Mouse (Mus musculus): ENCODE measurements around the gene BC024978. TPM values are rescaled to one million over a fixed set of nuclear protein-coding genes. Genes with fewer than 3 reads are reported as not detected.

BC024978 gene
- 8.2 and 10.3 TPM in 2 replicates for polyA plus RNA-seq (2012)

DNA sequence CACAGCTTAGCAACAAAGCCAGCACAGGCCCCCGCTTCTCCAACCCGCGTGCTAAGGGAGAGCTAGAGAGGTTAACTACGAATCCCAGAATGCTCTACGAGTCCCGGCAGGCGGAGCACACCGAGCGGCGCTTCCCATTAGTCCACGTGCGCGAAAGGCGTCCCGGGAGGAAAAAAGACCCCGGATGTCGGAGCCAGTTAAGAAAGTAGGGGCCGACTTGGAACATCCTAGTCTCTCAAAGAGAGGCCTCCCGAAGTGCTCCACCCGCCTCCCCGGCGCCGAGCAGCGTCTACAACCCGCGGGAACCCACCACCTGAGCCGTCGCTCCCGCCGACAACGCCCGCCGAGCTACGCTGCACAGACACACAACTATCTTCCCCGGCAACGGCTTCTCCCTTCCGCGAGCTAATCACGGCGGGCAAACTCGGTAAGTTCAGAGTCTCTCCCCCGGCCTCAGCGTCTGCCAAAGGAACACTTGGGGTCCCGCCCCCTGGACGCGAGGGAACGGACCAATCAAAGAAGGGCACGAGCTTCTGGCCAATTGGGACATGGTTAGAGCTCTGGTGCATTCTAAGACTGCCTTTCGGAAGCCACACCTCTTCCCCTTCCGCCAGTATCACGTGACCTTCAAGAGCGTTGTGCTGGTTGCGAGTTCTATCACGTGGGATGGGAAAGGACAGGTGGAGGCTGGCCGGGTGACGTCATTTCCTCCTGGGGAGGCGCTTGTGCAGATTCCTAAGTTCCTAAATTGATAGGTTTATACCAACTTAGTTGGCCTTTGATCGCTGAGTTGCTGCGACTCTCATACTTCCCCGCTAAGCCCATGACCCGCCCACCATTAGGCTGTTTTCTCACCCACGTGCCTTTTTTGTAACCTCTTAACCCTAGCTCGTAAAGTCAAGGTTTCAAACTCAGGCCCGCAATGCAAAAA, at the start of gene BC024978, which contains the start of gene Snrpa:
Gene BC024978, plus strand, starts transcription at position 101 of the 931 bp plus-strand sequence.
Gene Snrpa, minus strand, starts transcription at position 591 of the 931 bp plus-strand sequence.
- TF ChIP-seq GATA1 (IDR thresholded peaks at IDR 0.05; ENCODE audit: low read length): no peak

DNA sequence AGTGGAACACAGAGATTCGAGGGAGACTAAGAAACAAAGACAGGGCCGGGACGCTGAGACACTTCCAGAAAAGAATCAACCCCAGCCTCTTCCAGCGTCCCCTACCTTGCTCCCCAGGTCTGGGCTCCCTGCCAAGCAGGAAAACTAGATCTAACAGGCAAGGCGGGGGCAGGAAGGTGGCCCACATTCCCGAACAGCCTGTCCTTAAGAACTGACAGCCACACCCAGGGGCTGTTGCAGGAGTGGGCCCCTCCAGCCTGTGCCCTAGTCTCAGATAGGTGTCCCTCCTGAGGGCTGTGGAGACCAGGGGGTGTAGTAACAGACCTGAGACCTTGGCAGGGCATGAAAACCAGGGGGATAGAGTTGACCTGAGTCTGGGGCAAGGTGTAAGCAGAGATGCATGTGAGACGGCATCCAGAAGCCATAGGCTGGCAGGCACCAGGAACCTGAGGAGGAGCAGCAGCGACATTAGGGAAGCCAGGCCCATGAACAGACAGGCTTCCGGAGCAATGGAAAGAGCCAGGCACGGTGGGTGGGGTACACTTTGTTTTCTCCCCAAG, 42.3 kb upstream of the BC024978 start, which contains the start of gene Cyp2t4:
Gene Cyp2t4, plus strand, starts transcription at position 510 of the 560 bp plus-strand sequence.
- TF ChIP-seq GATA1 (IDR thresholded peaks at IDR 0.05; ENCODE audit: low read length): no peak

DNA sequence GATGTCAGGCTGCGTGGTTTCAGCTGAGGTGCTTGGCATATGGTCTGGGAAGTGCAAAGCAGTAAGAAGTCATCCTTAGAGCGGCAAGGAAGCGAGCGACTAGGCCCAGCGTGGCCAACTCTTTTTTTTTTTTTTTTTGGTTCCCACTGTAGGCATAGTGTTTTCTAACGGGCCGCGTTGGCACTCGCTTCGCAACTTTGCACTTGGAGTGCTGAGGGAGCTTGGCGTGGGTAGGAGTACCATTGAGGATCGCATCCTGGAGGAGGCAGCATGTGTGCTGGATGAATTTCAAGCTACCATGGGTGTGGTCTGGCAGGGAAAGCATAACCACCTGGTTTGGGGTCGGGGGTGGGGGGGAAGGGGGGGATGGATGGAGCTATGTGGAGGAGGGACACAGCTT, 39.6 kb upstream of the BC024978 start:
- TF ChIP-seq GATA1 (IDR thresholded peaks at IDR 0.05; ENCODE audit: low read length): no peak

DNA sequence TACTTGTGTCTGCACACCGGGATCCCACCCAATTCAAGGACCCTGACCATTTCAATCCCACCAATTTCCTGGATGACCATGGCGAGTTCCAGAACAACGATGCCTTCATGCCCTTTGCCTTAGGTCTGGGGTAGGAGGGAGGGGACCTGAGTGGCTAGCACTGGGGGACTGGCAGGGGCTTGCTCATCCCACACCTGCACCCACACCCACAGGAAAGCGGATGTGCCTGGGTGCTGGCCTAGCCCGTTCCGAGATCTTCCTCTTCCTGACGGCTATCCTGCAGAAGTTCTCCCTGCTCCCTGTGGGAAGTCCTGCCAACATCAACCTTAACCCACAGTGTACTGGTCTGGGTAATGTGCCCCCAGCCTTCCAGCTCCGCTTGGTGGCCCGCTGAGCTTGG, 37.4 kb upstream of the BC024978 start:
- TF ChIP-seq GATA1 (IDR thresholded peaks at IDR 0.05; ENCODE audit: low read length): no peak

DNA sequence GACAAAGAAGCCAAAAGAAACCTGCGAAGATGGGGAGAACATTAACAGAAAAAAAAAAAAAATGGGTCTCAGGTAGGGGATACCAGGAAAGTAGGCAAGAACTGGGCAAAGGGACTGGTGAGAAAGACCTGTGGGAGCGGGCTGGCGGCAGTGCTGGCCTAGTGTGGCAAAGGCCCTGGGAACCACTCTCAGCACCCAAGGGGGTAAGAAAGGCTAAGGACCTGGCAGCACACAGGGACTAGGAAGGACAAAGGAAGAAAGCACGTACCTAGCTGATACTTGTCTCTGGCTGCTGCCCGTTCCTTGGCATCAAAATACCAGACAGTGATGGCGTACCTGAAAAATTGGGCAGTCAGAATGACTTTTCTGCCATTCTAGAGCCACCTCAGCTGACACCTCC, 36.3 kb upstream of the BC024978 start:
- TF ChIP-seq GATA1 (IDR thresholded peaks at IDR 0.05; ENCODE audit: low read length): no peak

DNA sequence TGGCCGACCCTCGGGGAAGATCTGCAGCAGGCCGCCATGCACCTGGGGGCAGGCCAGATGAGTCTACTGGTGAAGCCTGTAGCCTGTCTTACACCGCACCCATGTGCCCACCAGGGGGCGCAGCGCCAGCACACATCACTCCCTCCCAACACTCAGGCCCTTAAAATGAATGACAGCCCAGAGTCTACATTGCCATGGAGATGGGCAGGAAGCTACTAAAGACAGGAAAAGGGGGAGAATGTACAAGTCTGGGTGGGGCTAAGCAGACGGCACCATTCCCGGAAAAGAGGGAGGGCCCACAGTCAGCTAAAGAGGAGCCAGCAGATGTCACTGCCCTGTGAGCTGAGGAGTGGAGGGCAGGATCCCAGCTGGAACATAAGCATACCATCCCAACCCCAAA, 35.7 kb upstream of the BC024978 start:
- TF ChIP-seq GATA1 (IDR thresholded peaks at IDR 0.05; ENCODE audit: low read length): no peak

DNA sequence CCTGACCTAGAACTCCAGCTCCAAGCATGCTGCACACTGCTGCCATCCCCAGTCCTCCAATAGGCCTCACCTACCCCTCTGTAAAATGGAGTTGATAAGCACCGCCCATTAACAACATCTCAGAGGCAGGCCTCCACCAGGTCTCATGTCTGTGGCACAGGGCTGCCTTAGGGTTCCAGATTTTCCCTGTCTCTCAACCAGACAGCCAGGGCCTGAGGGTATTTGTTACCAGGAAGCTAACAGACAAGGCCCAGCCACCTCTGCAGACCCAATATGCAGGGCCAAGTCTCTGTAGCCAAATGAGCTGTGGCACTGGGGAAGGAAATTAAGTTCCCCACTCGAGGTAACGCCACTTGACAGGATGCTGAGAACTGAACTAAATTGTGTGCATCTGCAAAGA, 34.7 kb upstream of the BC024978 start:
- no peak for TF ChIP-seq GATA1 (IDR thresholded peaks at IDR 0.05; ENCODE audit: low read length)

DNA sequence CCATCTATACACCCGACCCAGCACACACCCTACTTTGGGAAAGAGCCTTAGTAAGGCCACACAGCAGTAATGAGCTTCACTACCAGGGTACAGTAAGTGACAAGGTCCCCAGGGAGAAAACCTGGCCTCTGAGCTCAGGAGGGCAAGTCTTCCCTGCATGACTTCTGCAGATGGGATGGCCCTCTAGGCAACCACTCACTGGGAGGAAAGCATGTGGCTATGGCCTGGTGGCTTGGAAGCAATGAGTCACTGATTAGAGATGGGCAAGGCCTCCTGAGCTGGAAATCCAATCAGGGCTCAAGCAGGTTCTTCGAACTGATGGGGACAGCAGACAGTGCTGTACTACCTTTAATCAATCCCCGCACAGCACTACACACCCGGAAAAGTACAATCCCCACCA, 33.8 kb upstream of the BC024978 start:
- no peak for TF ChIP-seq GATA1 (IDR thresholded peaks at IDR 0.05; ENCODE audit: low read length)

DNA sequence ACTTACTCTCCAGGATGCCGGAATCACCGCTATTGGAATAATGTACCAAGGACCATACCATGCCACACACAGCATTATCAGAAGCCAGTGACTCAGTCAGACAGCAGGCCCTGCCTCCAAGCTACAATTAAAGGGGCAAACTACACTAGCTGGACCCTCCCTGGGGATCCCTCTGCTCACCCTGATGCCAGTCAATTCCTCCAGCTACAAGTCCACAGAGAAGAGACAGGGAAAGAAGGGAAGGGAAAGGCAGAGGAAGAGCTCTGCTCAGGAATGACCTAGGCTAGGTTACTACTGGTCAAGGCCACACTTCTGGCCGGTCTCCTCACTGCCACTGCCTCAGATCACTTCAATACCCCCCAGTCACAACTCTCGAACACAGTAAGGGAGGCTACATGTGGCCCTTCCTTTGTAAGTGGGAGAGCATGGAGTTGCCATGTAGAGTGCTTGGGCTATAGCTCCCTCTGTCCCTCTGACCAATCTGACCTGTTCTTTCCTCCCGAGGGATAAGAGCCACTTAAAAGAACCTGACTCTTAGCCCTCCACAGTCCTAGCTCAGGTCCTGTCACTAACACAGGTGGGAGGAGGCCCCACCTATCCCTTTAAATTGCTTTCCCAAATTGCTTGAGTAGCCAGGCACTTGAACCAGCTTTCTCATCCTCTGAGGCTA, 32.7 kb upstream of the BC024978 start:
- no peak for TF ChIP-seq GATA1 (IDR thresholded peaks at IDR 0.05; ENCODE audit: low read length)

DNA sequence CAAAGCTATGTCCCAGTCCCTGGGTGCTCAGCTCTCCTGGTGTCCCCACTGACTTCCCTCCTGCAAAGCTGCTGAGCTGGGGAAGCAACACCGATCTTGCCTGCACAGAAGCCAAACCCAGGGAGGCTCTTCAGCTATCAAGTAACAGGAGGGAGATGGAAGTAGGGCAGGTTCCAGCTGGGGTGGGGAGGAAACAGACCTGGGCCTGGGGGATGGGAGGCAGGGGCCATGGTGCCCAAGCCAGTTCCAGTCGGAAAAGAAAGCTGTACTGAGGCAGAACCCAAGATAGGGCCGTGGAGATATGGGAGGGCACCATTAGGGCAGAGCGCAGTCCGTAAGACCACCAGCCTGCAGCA, 32.2 kb upstream of the BC024978 start:
- no peak for TF ChIP-seq GATA1 (IDR thresholded peaks at IDR 0.05; ENCODE audit: low read length)

DNA sequence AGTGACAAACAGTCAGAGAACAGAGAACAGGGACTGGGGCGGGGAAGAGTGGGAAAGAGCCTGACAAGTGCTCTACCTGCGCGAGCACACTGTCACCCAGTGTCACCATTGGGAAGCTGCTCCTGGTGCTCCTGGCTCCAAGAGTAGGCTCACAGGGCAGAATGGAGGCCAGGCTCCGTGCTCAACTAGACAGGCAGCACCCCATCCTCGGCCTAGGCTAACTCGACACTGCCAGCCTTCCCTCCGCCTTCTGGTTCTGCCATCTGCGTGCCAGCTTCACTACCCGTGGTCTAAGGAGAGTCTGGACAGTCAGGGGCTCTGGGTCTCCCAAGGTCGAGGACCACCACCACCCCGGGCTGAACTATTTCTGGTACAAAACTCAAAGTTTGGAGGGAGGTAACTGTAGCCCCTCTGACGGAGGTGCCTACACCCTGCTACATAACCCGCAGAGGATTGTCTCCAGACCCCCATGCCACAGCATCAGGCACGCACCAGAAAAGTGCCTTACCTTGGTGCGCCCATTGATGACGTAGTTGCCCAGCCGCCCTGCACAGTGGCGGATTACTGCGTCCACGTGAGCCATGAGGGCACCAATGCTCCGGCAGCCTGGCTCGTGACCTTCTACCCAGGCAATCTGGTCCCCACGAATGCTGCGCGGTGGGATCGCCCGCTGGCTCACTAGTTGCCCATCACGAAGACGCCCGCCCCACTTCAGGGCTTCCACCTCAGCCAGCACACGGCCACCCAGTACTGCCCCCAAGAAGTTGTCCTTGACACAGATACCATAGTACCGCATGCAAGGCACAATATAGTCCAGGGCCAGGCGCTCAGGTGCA, 31.3 kb upstream of the BC024978 start:
- no peak for TF ChIP-seq GATA1 (IDR thresholded peaks at IDR 0.05; ENCODE audit: low read length)

DNA sequence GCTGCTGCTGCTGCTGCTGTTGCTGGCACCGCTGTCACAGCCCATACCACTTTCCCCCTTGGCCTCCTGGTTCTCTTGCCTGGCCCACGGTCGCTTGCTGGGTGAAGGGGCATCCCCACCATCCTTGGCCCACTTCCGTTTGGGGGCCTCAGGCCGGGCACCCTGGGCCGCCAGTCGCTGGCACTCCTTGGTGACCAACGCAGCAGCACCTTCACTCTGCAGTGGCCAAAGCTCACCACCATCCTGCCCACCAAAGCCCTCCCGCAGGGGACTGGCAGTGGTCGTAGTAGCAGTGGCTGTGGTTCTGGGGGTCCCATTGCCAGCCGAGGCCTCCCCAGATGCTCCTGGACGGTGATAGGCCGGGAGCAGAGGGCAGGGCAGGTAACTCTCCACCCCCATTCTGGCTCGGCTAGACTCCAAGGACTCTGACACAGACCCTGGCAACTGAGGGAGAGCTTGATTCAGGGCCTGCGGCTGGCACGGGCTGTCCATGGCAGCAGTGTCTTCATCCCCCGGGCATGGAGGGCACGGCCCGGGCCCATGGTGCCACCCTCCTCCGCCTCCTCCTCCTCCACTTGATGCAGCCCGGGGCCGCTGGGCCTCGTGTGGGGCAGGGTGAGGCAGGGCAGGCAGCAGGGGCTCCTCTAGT, 30.4 kb upstream of the BC024978 start:
- no peak for TF ChIP-seq GATA1 (IDR thresholded peaks at IDR 0.05; ENCODE audit: low read length)

DNA sequence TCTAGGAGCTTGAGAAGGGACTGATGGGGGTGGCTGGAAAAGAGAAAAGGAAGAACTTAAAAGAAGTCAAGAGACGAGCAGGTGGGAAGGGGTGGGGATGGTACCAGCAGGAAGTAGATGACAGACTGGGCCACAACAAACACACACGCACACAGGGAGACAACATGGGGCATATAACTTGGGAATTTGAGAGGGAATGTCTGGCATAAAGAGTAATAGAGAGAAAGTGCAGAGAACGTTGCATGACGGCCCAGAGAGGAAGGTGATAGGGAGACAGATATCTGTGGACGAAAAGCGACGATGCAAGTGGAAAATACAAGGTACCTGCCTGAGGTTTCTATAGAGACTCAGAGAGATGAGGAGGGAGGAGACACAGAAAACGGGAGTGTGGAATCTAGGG, 29.9 kb upstream of the BC024978 start:
- no peak for TF ChIP-seq GATA1 (IDR thresholded peaks at IDR 0.05; ENCODE audit: low read length)

DNA sequence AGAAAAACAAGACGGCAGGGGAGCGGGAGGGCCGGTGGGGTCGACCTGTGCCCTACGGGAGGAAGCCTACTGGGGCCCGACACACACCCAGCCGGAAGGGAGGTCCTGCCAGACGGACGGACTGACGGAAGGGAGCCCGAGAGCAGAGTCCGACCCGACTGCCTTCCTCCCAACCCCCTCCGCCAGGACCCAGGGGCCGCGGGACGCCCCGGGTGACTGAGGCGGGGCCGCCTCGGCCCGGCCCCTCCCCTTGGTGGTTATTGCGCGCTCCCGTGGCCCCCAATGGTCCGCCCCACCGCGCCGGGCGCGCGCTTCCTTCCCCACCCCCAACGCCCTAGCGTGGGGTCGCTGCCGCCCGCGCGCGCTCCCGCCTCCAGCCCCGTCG, 29.4 kb upstream of the BC024978 start:
- TF ChIP-seq GATA1 (IDR thresholded peaks at IDR 0.05; ENCODE audit: low read length): no peak
